Mouse (Mus musculus): ENCODE results near the gene Camk1.

- no peak for TF ChIP-seq CTCF (IDR thresholded peaks at IDR 0.05; ENCODE audit: extremely low read depth, insufficient read depth, low read length)
- no peak for TF ChIP-seq POLR2A (IDR thresholded peaks at IDR 0.05; ENCODE audit: extremely low read depth, insufficient read depth, low read length)
Observed at GRCm38 (mm10) chr6:113361476-113361875, 17.7 kb upstream of the Camk1 start.

Measured in cortical plate, adult 2 months (tissue).